Mouse (Mus musculus) hindbrain, embryonic 12.5 days (tissue): ENCODE measurements at regions not wholly inside any gene's neighbourhood (a gene's known extent, or its start where the extent isn't known, plus 50 kb on each side); places are given as distances from the start of the nearest gene placed in this dataset.

Experiments
- ATAC-seq: fragments of 200-750 bp; cut with Nextera tagmentation; 2 replicates; pipeline ENCODE4 v1.8.0; 2017; ENCODE audit warnings: moderate TSS enrichment; ENCODE audit not compliant: low FRiP score
- H3K27ac ChIP-seq: fragments of 300-500 bp; sonication (generic); 2 replicates; pipeline ENCODE4 v1.5.1; 2016; ENCODE audit warnings: mild to moderate bottlenecking
- H3K27me3 ChIP-seq: fragments of 300-500 bp; sonication (generic); 2 replicates; pipeline ENCODE4 v1.6.1; 2016; ENCODE audit warnings: mild to moderate bottlenecking
- H3K36me3 ChIP-seq: fragments of 300-500 bp; sonication (generic); 2 replicates; pipeline ENCODE4 v1.6.1; 2016; ENCODE audit warnings: mild to moderate bottlenecking
- H3K4me1 ChIP-seq: fragments of 300-500 bp; sonication (generic); 2 replicates; pipeline ENCODE4 v1.6.1; 2016
- H3K4me2 ChIP-seq: fragments of 300-500 bp; sonication (generic); replicated peaks from 2 replicates; pipeline ENCODE4 v1.6.1; 2016; ENCODE audit warnings: mild to moderate bottlenecking
- H3K4me3 ChIP-seq: fragments of 300-500 bp; sonication (generic); 2 replicates; pipeline ENCODE4 v1.5.1; 2016; ENCODE audit warnings: mild to moderate bottlenecking
- H3K9ac ChIP-seq: fragments of 300-500 bp; sonication (generic); 2 replicates; pipeline ENCODE4 v1.6.1; 2016; ENCODE audit warnings: mild to moderate bottlenecking, moderate library complexity
- H3K9me3 ChIP-seq: fragments of 300-500 bp; sonication (generic); replicated peaks from 2 replicates; pipeline ENCODE4 v1.6.1; 2016; ENCODE audit warnings: mild to moderate bottlenecking
- WGBS: fragments of 180-500 bp; shearing (Covaris S2); methylation state at CpG from one replicate; pipeline ENCODE4 v1.1.7; 2016; 5-methylcytosine and 5-hydroxymethylcytosine counted together

DNA sequence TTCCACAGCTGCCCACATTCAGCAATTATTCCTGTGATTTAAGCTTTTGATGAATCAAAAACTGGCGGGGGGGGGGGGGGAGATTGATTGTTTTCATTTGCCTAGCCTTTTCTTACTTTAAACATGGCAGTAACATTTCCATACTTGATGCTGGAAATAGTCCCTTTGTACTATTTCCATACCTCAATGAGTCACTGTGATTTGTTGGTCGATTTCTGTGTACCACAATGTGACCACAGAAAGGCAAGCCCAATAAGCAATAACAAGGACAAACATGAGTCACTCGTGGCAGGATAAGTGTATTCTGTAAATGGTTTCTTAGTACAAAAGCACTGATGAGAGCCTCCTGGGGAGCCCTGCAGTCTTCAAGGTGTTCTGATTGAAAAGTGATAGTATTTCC lies 121.8 kb upstream of the Pirt start:
- Histone ChIP-seq H3K36me3 (no peaks in the 10 kb centered on the region), H3K4me3 (no peak overlapping the region), H3K4me1 (no peaks in the 10 kb centered on the region), H3K4me2 (no peak overlapping the region), H3K9ac (no peak overlapping the region), H3K27ac (no peak overlapping the region), H3K27me3 (no peaks in the 10 kb centered on the region), H3K9me3 (no peaks in the 10 kb centered on the region; the same call in 1 of the 2 replicates)
- 51% methylated on average over 3 of the region's 3 CpGs for whole genome bisulfite sequencing
- ATAC-seq: no peak

DNA sequence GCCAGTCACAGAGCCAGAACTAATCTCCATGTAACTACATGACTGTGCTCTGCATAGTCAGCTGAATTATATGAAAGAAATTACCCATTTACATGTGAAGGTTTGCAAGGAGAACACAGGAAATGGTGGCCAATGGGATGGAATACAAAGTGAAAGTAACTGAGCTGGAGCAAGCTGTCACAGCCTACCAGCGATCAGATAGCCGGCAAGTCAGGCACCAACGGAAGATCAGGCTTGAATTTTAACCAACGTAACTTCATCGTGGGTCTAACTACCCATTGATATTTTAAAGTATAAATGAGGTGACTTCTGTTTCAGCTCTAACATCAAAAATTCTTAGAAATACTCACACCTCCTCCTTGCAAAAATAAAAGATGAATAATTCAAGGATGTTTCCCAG lies 104.9 kb upstream of the Pirt start:
- Histone ChIP-seq H3K27me3 (no peaks in the 10 kb centered on the region), H3K9me3 (no peaks in the 10 kb centered on the region), H3K36me3 (no peaks in the 10 kb centered on the region), H3K9ac (no peak overlapping the region), H3K4me1 (no peaks in the 10 kb centered on the region), H3K27ac (no peak overlapping the region), H3K4me2 (no peak overlapping the region), H3K4me3 (no peak overlapping the region)
- ATAC-seq: no peak
- 85% methylated on average over 5 of the region's 5 CpGs for WGBS

DNA sequence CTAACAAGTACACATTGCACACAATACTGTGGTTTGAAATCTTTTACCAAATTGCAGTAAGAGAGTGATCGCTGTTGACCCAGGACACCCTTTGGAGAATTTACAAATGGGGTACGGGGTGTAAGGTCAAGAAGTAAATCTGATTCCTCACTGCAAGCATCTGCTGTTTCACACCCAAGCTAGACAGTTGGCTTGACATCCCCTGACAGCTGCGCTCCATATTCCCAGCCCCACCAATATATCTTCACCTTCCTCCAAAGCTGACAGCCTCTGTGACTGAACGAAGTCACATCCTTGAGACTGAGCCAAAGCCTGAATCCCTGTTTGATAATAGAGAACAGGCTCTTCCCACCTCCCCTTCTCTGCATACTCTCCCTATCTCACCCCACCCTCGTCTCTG lies 98.5 kb upstream of the Pirt start:
- 71% methylated on average over 5 of the region's 5 CpGs for WGBS
- H3K4me2 ChIP-seq: no peak overlapping the region
- no peak overlapping the region for H3K9ac ChIP-seq
- H3K4me1 ChIP-seq: no peaks in the 10 kb centered on the region
- H3K36me3 ChIP-seq: no peaks in the 10 kb centered on the region
- no peak overlapping the region for H3K27ac ChIP-seq
- H3K4me3 ChIP-seq: no peak overlapping the region
- no peaks in the 10 kb centered on the region for H3K9me3 ChIP-seq
- H3K27me3 ChIP-seq: no peaks in the 10 kb centered on the region
- no peak for ATAC-seq

DNA sequence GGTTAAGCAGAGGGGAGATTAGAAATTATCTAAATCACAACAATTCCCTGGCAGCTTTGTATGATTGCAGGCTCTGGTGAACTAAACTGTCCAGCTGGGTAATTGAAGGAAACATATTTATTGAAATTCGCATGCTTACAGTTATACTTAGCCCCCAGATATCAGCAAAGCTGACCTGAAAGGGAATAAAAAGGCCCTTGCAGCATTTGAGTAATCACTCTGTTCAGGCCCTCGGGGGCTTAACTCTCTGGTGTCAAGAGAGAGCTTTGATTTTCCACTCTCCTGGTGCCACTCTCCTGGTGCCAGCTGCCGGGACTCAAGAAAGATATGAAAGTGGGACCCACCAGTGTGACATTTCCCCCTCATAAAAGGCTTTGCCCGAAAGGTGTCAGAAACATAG lies 98.0 kb upstream of the Pirt start:
- no peak overlapping the region for H3K4me2 ChIP-seq
- H3K9ac ChIP-seq: no peak overlapping the region
- WGBS: 70% methylated on average over 4 of the region's 4 CpGs
- H3K36me3 ChIP-seq: no peaks in the 10 kb centered on the region
- ATAC-seq: no peak
- H3K4me1 ChIP-seq: no peaks in the 10 kb centered on the region
- no peak overlapping the region for H3K4me3 ChIP-seq
- no peaks in the 10 kb centered on the region for H3K27me3 ChIP-seq
- no peak overlapping the region for H3K27ac ChIP-seq
- no peaks in the 10 kb centered on the region for H3K9me3 ChIP-seq

DNA sequence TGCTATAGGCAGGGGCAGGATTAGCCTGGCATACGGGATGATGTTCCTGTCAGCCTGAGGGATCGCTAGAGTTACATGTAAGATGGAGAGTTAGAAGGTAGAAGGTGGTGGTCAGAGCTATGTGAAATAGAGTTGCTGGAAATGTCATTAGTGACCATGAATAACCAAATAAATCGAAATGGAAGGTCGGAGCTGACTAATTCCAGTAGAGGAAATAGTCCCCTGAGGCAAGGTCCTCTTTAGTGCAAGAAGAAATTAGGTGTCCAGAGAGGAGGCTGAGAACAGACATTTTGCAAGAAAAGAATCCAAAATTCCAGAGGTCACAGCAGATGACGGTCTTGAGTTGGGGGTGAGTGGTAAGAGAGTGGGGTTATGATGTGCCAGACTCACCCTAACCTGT lies 75.9 kb upstream of the Pirt start:
- Histone ChIP-seq H3K4me2 (no peak overlapping the region), H3K9me3 (no peaks in the 10 kb centered on the region), H3K4me3 (no peak overlapping the region), H3K36me3 (no peaks in the 10 kb centered on the region), H3K27ac (no peak overlapping the region), H3K9ac (no peak overlapping the region), H3K4me1 (peaks cover 5% of the 10 kb centered on the region; the same call in 1 of the 2 replicates), H3K27me3 (no peaks in the 10 kb centered on the region)
- no peak for ATAC-seq
- 87% methylated on average over 5 of the region's 5 CpGs for WGBS

DNA sequence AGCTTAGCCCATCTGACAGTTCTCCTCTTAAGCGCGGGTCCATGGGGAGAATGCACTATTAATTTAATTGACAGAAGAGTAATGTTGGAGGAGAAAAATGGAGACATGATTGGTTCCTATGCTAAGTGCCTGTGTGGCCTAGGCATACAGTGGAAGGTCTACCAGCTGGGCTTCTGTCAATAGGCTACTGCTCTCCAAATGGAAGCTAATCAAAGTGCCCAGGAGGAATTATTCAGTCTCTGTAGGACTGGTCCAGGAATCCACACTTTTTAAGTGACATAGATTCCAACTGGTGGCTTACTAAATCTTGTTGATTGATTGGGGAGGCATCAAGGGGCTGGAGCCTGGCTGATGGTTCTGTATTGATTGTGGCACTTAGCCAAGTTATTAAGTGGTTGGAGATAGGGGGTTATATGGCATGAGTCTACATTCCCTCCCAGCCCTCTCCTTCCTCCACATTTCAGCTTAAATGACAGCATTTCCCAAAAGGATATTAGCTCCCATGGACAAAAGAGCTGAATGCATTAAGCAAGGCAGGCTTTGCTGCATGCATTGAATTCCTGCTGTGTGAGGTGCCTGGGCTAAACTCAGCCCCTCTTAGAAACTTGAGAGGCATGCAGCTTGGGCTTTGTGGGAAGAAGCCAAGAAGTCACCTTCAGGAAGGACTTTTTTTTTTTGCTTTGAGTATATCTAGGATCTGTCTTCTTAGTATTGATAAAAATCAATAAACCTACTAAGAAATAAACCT lies 75.0 kb upstream of the Pirt start:
- peaks cover 5% of the 10 kb centered on the region; the same call in 1 of the 2 replicates for H3K4me1 ChIP-seq
- H3K36me3 ChIP-seq: no peaks in the 10 kb centered on the region
- no peak overlapping the region for H3K4me2 ChIP-seq
- H3K4me3 ChIP-seq: no peak overlapping the region
- H3K9me3 ChIP-seq: no peaks in the 10 kb centered on the region
- H3K27me3 ChIP-seq: no peaks in the 10 kb centered on the region
- no peak overlapping the region for H3K27ac ChIP-seq
- H3K9ac ChIP-seq: no peak overlapping the region
- WGBS: 63% methylated on average over 2 of the region's 2 CpGs
- peak; percentile 76; the same call in 1 of the 2 replicates for ATAC-seq

DNA sequence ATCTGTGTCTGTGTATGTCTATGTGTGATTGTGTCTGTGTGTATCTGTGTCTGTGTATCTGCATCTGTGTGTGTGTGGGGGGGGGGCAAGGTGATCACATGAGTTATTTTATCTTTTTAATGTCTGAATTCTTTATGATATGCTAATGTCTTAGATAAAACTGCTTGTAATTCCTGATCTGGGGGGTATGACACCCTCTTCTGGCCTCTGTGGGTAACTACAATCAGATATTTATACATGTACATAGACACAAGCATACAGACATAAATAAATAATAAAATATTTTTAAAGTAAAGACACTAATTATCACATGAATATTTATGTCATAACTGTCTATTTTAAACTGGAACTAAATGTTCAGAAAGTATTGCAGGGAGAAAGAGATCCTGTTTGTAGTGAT lies 66.5 kb upstream of the Pirt start:
- Histone ChIP-seq H3K36me3 (no peaks in the 10 kb centered on the region), H3K27ac (no peak overlapping the region), H3K4me1 (peaks cover 8% of the 10 kb centered on the region), H3K27me3 (no peaks in the 10 kb centered on the region), H3K4me3 (no peak overlapping the region), H3K9ac (no peak overlapping the region), H3K9me3 (no peaks in the 10 kb centered on the region), H3K4me2 (no peak overlapping the region)
- ATAC-seq: no peak

DNA sequence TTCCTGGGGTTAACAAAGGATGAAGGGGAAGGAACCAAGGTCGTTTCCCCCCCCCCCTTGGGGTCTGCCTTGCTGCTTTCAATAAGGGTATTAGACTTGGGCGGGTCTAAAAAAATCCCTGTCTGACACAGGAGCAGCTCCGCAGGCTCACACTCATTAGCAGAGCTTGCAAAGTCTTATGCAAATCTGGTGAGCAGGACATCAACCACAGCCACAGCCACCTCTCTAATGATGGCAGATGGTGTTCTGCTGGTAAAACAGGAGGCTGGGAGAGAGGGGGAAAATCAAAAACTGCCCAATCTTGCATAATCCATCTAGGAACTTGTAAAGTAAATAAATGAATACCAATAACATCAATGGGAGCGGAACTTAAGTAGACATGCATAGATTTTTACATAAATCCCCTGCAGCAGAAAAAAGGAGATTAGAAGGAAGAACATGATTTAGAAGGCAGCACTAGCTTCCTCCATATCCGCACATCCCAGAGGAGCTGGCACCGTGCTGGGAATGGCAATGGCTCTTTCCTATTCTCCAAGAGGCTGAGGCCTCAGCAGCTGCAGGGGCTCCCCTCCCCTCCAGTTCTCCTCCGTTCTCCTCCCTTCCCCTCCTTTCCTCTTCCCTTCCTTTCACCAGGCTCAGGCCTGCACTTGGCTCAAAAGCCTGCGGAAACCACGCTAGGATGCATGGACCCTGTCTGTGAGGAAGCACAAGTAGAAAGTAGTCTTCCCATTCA lies 65.6 kb upstream of the Pirt start:
- Histone ChIP-seq H3K27me3 (no peaks in the 10 kb centered on the region), H3K36me3 (no peaks in the 10 kb centered on the region), H3K4me3 (no peak overlapping the region), H3K4me2 (no peak overlapping the region), H3K27ac (peak overlapping the region; percentile 70), H3K4me1 (peaks cover 8% of the 10 kb centered on the region), H3K9me3 (no peaks in the 10 kb centered on the region), H3K9ac (no peak overlapping the region)
- 34% methylated on average over 9 of the region's 9 CpGs for WGBS
- peak; percentile 91 for ATAC-seq
